Mouse (Mus musculus): ENCODE measurements around the gene Plscr5.

GRCm38 (mm10) chr9:92204397-92204796 lies 11.7 kb downstream of the Plscr5 start:
- TF ChIP-seq CTCF (IDR thresholded peaks at IDR 0.05; ENCODE audit: insufficient read depth, low read depth, low read length) (no peak), POLR2A (IDR thresholded peaks at IDR 0.05; ENCODE audit: insufficient read depth, low read depth, low read length) (no peak)

Measured in olfactory bulb, adult 2 months (tissue).